27 mouse cellular contexts compared by ENCODE assay signal in genomic region chr7:116263281-116263680, GRCm38 (mm10). TPM values are rescaled to one million over a fixed set of nuclear protein-coding genes. Genes with fewer than 3 reads are reported as not detected.
A peak's percentile ranks its signal among the peaks of the same experiment; 100 is the strongest.
DNase-seq lines count a peak whose midpoint lies in the region; ATAC-seq and TF ChIP-seq lines count a peak whose summit lies in the region.
"Had no signal": no experiment of that assay in that cellular context is flagged by ENCODE, and none has a peak within 500 bp of the region (broad histone marks: within the 10 kb centered on the region; RNA-seq: fewer than 3 reads in every experiment).

No protein-coding gene starts in this region.

- ATAC-seq in kidney, embryonic 15.5 days (replicated peaks; ENCODE audit: low FRiP score), result no peak
- ATAC-seq in hindbrain, postnatal 0 days, result no peak
- ATAC-seq: hindbrain, embryonic 16.5 days; midbrain, embryonic 16.5 days had no signal

- no peak for TF ChIP-seq POLR2A in ES-Bruce4 (IDR thresholded peaks at IDR 0.05; ENCODE audit: insufficient read depth, low read length)

- H3K4me1 ChIP-seq in heart, embryonic 10.5 days, result peaks cover 81% of the 10 kb centered on the region
- peaks cover 42% of the 10 kb centered on the region for H3K4me1 ChIP-seq in kidney, embryonic 15.5 days
- peaks cover 20% of the 10 kb centered on the region for H3K4me1 ChIP-seq in ES-Bruce4 (ENCODE audit: control insufficient read depth, insufficient read depth, low read length)
- peaks cover 41% of the 10 kb centered on the region for H3K4me1 ChIP-seq in embryonic facial prominence, embryonic 10.5 days
- H3K4me1 ChIP-seq in hindbrain, postnatal 0 days (ENCODE audit: insufficient read depth, low read length), result no peaks in the 10 kb centered on the region

- no peaks in the 10 kb centered on the region for H3K9me3 ChIP-seq in heart, embryonic 10.5 days
- no peaks in the 10 kb centered on the region for H3K9me3 ChIP-seq in kidney, embryonic 15.5 days (replicated peaks)
- no peaks in the 10 kb centered on the region for H3K9me3 ChIP-seq in ES-Bruce4 (replicated peaks; ENCODE audit: control insufficient read depth, insufficient read depth, low read length, poor library complexity, severe bottlenecking)
- no peaks in the 10 kb centered on the region for H3K9me3 ChIP-seq in embryonic facial prominence, embryonic 10.5 days
- no peaks in the 10 kb centered on the region for H3K9me3 ChIP-seq in hindbrain, postnatal 0 days (ENCODE audit: low read length)
- H3K9me3 ChIP-seq: embryonic facial prominence, embryonic 15.5 days; heart, embryonic 15.5 days; limb, embryonic 13.5 days; liver, embryonic 13.5 days; neural tube, embryonic 13.5 days had no signal

- no peak for DNase-seq in heart, embryonic 10.5 days (ENCODE audit: low spot score)
- DNase-seq in heart, adult 9 months (ENCODE audit: low spot score in 2 of 2), result no peak
- no peak for DNase-seq in kidney, postnatal 10 days
- no peak for DNase-seq in embryonic facial prominence, embryonic 10.5 days (ENCODE audit: low spot score)
- no peak for DNase-seq in hindbrain, postnatal 0 days (ENCODE audit: low spot score)
- DNase-seq in cerebellum, adult 9-10 months, result no peak
- DNase-seq: adrenal gland, postnatal 25 days; cerebellum, adult 8-10 months; gastrocnemius, postnatal 10 days; heart, postnatal 4 days; kidney, adult 11 months; liver, embryonic 13.5 days; lung, adult 2 months; lung, postnatal 14 days; right cerebral cortex, postnatal 4 days; thymus, adult 18-20 months; thymus, postnatal 36 days had no signal

- peak overlapping the region; percentile 69 for H3K27ac ChIP-seq in heart, embryonic 10.5 days
- 0 out of 2 replicates have a peak overlapping the region, but pooled peaks have one; percentile 1 for H3K27ac ChIP-seq in kidney, embryonic 15.5 days
- H3K27ac ChIP-seq in ES-Bruce4 (ENCODE audit: insufficient read depth, low read length), result peak overlapping the region; percentile 18; the same call in 1 of the 2 replicates
- H3K27ac ChIP-seq in embryonic facial prominence, embryonic 10.5 days (replicated peaks), result peak overlapping the region; percentile 11
- H3K27ac ChIP-seq in hindbrain, postnatal 0 days, result no peak overlapping the region
- H3K27ac ChIP-seq: embryonic facial prominence, embryonic 15.5 days; heart, embryonic 15.5 days; limb, embryonic 13.5 days; liver, embryonic 13.5 days; neural tube, embryonic 13.5 days had no signal

- no peak for TF ChIP-seq CTCF in ES-Bruce4 (IDR thresholded peaks at IDR 0.05; ENCODE audit: low read depth, low read length)
- TF ChIP-seq CTCF in hindbrain, postnatal 0 days (IDR thresholded peaks at IDR 0.05; ENCODE audit: low read depth), result no peak

- H3K4me2 ChIP-seq in kidney, embryonic 15.5 days, result no peak overlapping the region
- H3K4me2 ChIP-seq in hindbrain, postnatal 0 days (ENCODE audit: low read depth, low read length), result no peak overlapping the region
- H3K4me2 ChIP-seq: embryonic facial prominence, embryonic 15.5 days; heart, embryonic 15.5 days; limb, embryonic 13.5 days; liver, embryonic 13.5 days; neural tube, embryonic 13.5 days had no signal

- H3K36me3 ChIP-seq in heart, embryonic 10.5 days, result 0 out of 2 replicates have a peak, but pooled peaks cover 2% of the 10 kb centered on the region
- no peaks in the 10 kb centered on the region for H3K36me3 ChIP-seq in kidney, embryonic 15.5 days
- H3K36me3 ChIP-seq in ES-Bruce4 (ENCODE audit: control insufficient read depth, insufficient read depth, low read length, poor library complexity, severe bottlenecking), result no peaks in the 10 kb centered on the region
- no peaks in the 10 kb centered on the region for H3K36me3 ChIP-seq in embryonic facial prominence, embryonic 10.5 days (replicated peaks)
- H3K36me3 ChIP-seq in hindbrain, postnatal 0 days (ENCODE audit: insufficient read depth, low read length), result no peaks in the 10 kb centered on the region
- H3K36me3 ChIP-seq: embryonic facial prominence, embryonic 15.5 days; heart, embryonic 15.5 days; limb, embryonic 13.5 days; liver, embryonic 13.5 days; neural tube, embryonic 13.5 days had no signal

- no peaks in the 10 kb centered on the region for H3K27me3 ChIP-seq in heart, embryonic 10.5 days (ENCODE audit: insufficient read depth, poor library complexity, severe bottlenecking)
- H3K27me3 ChIP-seq in kidney, embryonic 15.5 days, result no peaks in the 10 kb centered on the region
- H3K27me3 ChIP-seq in ES-Bruce4 (ENCODE audit: control insufficient read depth, insufficient read depth, low read length, poor library complexity, severe bottlenecking), result no peaks in the 10 kb centered on the region
- H3K27me3 ChIP-seq in embryonic facial prominence, embryonic 10.5 days (replicated peaks; ENCODE audit: low read depth, poor library complexity, severe bottlenecking), result no peaks in the 10 kb centered on the region; the same call in 1 of the 2 replicates
- H3K27me3 ChIP-seq in hindbrain, postnatal 0 days (ENCODE audit: insufficient read depth, low read length), result no peaks in the 10 kb centered on the region
- H3K27me3 ChIP-seq: embryonic facial prominence, embryonic 15.5 days; heart, embryonic 15.5 days; limb, embryonic 13.5 days; liver, embryonic 13.5 days; neural tube, embryonic 13.5 days had no signal

- no peak overlapping the region for H3K9ac ChIP-seq in kidney, embryonic 15.5 days
- H3K9ac ChIP-seq in ES-Bruce4 (ENCODE audit: low read depth, poor library complexity, severe bottlenecking), result no peak overlapping the region
- H3K9ac ChIP-seq in hindbrain, postnatal 0 days (replicated peaks; ENCODE audit: low read length), result no peak overlapping the region
- H3K9ac ChIP-seq: embryonic facial prominence, embryonic 15.5 days; heart, embryonic 15.5 days; liver, embryonic 13.5 days; neural tube, embryonic 13.5 days had no signal

- 0 out of 2 replicates have a peak, but pooled peaks have one; percentile 21 for TF ChIP-seq EP300 in ES-Bruce4 (IDR thresholded peaks at IDR 0.05; ENCODE audit: insufficient read depth, low read depth, low read length)

- no peak overlapping the region for H3K4me3 ChIP-seq in heart, embryonic 10.5 days
- H3K4me3 ChIP-seq in kidney, embryonic 15.5 days (replicated peaks), result no peak overlapping the region
- peak overlapping the region; percentile 0; the same call in 1 of the 2 replicates for H3K4me3 ChIP-seq in ES-Bruce4 (ENCODE audit: low read depth, low read length)
- H3K4me3 ChIP-seq in embryonic facial prominence, embryonic 10.5 days, result no peak overlapping the region
- H3K4me3 ChIP-seq in hindbrain, postnatal 0 days (ENCODE audit: low read length), result no peak overlapping the region
- H3K4me3 ChIP-seq: embryonic facial prominence, embryonic 15.5 days; heart, embryonic 15.5 days; limb, embryonic 13.5 days; liver, embryonic 13.5 days; myocyte; neural tube, embryonic 13.5 days had no signal

- 48% methylated on average over 7 of the region's 7 CpGs for WGBS in heart, embryonic 10.5 days
- 69% methylated on average over 7 of the region's 7 CpGs for WGBS in kidney, embryonic 15.5 days
- 43% methylated on average over 7 of the region's 7 CpGs for WGBS in embryonic facial prominence, embryonic 10.5 days
- 73% methylated on average over 7 of the region's 7 CpGs for WGBS in hindbrain, postnatal 0 days

RNA-seq across cellular contexts. Expression of gene Plekha7, which starts 44.9 kb away (rescaled TPM):
- 49.0 and 76.0 TPM in 2 replicates for polyA plus RNA-seq in heart, embryonic 10.5 days (2016; fragmentation: Nextera tagmentation; extraction: Ambion mirVana)
- 14.1 and 14.4 TPM in 2 replicates for polyA plus RNA-seq in kidney, embryonic 15.5 days (2015; fragmentation: Nextera tagmentation; extraction: Ambion mirVana)
- polyA plus RNA-seq in ES-Bruce4 (2011; ENCODE audit: insufficient read depth, insufficient read length, low read depth, missing spikeins), result 80.0 and 80.5 TPM in 2 replicates
- 14.9 and 17.0 TPM in 2 replicates for polyA plus RNA-seq in embryonic facial prominence, embryonic 10.5 days (2016; fragmentation: Nextera tagmentation; extraction: Ambion mirVana)
- total RNA-seq in hindbrain, postnatal 0 days (2014; rRNA removed), result 17.7 and 22.8 TPM in 2 replicates
- polyA plus RNA-seq in hindbrain, postnatal 0 days (2015; fragmentation: Nextera tagmentation; extraction: Ambion mirVana), result 7.6 and 7.9 TPM in 2 replicates
- total RNA-seq: granulocyte monocyte progenitor cell, adult 5-6 weeks had no signal
